Mouse (Mus musculus) hindbrain, postnatal 0 days (tissue): ENCODE measurements around the gene Cdkl4. TPM values are rescaled to one million over a fixed set of nuclear protein-coding genes. Genes with fewer than 3 reads are reported as not detected.

Source experiments
- ATAC-seq: fragments of 200-750 bp; cut with Nextera tagmentation; 2 replicates; pipeline ENCODE4 v1.8.0; 2017; ENCODE audit warnings: mild to moderate bottlenecking, moderate TSS enrichment, moderate library complexity
- DNase-seq: peaks from one replicate; pipeline ENCODE4 v3.0.0-alpha.2; 2015; ENCODE audit warnings: low spot score
- H3K27ac ChIP-seq: fragments of 300-500 bp; sonication (generic); 2 replicates; pipeline ENCODE4 v1.5.1; 2014; ENCODE audit warnings: mild to moderate bottlenecking
- H3K27me3 ChIP-seq: fragments of 300-500 bp; sonication (generic); 2 replicates; pipeline ENCODE4 v1.6.1; 2014; ENCODE audit warnings: low read length, mixed read lengths; ENCODE audit not compliant: insufficient read depth
- H3K36me3 ChIP-seq: fragments of 300-500 bp; sonication (generic); 2 replicates; pipeline ENCODE4 v1.6.1; 2014; ENCODE audit warnings: low read length, mixed read lengths; ENCODE audit not compliant: insufficient read depth
- H3K4me1 ChIP-seq: fragments of 300-500 bp; sonication (generic); 2 replicates; pipeline ENCODE4 v1.6.1; 2014; ENCODE audit warnings: antibody characterized with exemption, low read length, mixed read lengths; ENCODE audit not compliant: insufficient read depth
- H3K4me2 ChIP-seq: fragments of 300-500 bp; sonication (generic); 2 replicates; pipeline ENCODE4 v1.6.1; 2014; ENCODE audit warnings: low read depth, mild to moderate bottlenecking, low read length, moderate library complexity, mixed read lengths
- H3K4me3 ChIP-seq: fragments of 300-500 bp; sonication (generic); 2 replicates; pipeline ENCODE4 v1.5.1; 2014; ENCODE audit warnings: low read length
- H3K9ac ChIP-seq: fragments of 300-500 bp; sonication (generic); replicated peaks from 2 replicates; pipeline ENCODE4 v1.6.1; 2014; ENCODE audit warnings: mild to moderate bottlenecking, low read length, moderate library complexity, mixed read lengths
- H3K9me3 ChIP-seq: fragments of 300-500 bp; sonication (generic); 2 replicates; pipeline ENCODE4 v1.6.1; 2016; ENCODE audit warnings: low read length, mixed read lengths
- CTCF ChIP-seq: IDR thresholded peaks from 2 replicates; pipeline ENCODE4 v1.5.1; 2016; ENCODE audit warnings: antibody characterized with exemption, control low read depth, low read depth
- WGBS: fragments of 180-500 bp; shearing (Covaris S2); extraction: QIAGEN DNeasy Blood & Tissue Kit; methylation state at CpG from one replicate; pipeline ENCODE4 v1.1.7; 2014; 5-methylcytosine and 5-hydroxymethylcytosine counted together
- polyA plus RNA-seq: library from polyadenylated mRNA; unstranded; fragments of >200 nt; fragmentation: Nextera tagmentation; extraction: Ambion mirVana; gene quantifications from 2 replicates; pipeline ENCODE4 v1.2.1, GENCODE M21; 2015
- total RNA-seq: library from RNA; depleted of rRNA; stranded (reverse); fragments of >200 nt; gene quantifications from 2 replicates; pipeline ENCODE4 v1.2.3, GENCODE M21; 2014

The Cdkl4 gene
- total and polyA plus RNA-seq, 2 experiments from 2014 or later: 5.5 to 8.4 TPM

- Histone ChIP-seq H3K27ac (no peak overlapping the region), H3K4me3 (no peak overlapping the region), H3K9ac (no peak overlapping the region), H3K27me3 (no peaks in the 10 kb centered on the region), H3K4me2 (no peak overlapping the region), H3K4me1 (no peaks in the 10 kb centered on the region), H3K9me3 (no peaks in the 10 kb centered on the region), H3K36me3 (no peaks in the 10 kb centered on the region)
- TF ChIP-seq CTCF: no peak
- ATAC-seq (no peak), DNase-seq (no peak)
- 73% methylated on average over 11 of the region's 11 CpGs for WGBS
Observed at GRCm38 (mm10) chr17:80498600-80499268, 78.9 kb downstream of the Cdkl4 start.

GRCm38 (mm10) chr17:80497183-80497601, 80.4 kb downstream of the Cdkl4 start:
- ATAC-seq: no peak
- Histone ChIP-seq H3K9me3 (no peaks in the 10 kb centered on the region), H3K4me3 (no peak overlapping the region), H3K36me3 (no peaks in the 10 kb centered on the region), H3K9ac (no peak overlapping the region), H3K4me1 (no peaks in the 10 kb centered on the region), H3K27me3 (no peaks in the 10 kb centered on the region), H3K4me2 (no peak overlapping the region), H3K27ac (no peak overlapping the region)
- WGBS: 36% methylated on average over 9 of the region's 9 CpGs
- no peak for DNase-seq
- no peak for TF ChIP-seq CTCF

GRCm38 (mm10) chr17:80496607-80497170, 80.9 kb downstream of the Cdkl4 start:
- H3K27me3 ChIP-seq: no peaks in the 10 kb centered on the region
- DNase-seq: no peak
- WGBS: 92% methylated on average over 8 of the region's 8 CpGs
- H3K9ac ChIP-seq: no peak overlapping the region
- no peak overlapping the region for H3K4me2 ChIP-seq
- no peak overlapping the region for H3K27ac ChIP-seq
- H3K4me3 ChIP-seq: no peak overlapping the region
- ATAC-seq: no peak
- no peak for TF ChIP-seq CTCF
- H3K36me3 ChIP-seq: no peaks in the 10 kb centered on the region
- H3K4me1 ChIP-seq: no peaks in the 10 kb centered on the region
- H3K9me3 ChIP-seq: no peaks in the 10 kb centered on the region

GRCm38 (mm10) chr17:80496185-80496584, 81.4 kb downstream of the Cdkl4 start:
- Histone ChIP-seq H3K4me1 (no peaks in the 10 kb centered on the region), H3K27ac (no peak overlapping the region), H3K9me3 (no peaks in the 10 kb centered on the region), H3K27me3 (no peaks in the 10 kb centered on the region), H3K36me3 (no peaks in the 10 kb centered on the region), H3K4me3 (no peak overlapping the region), H3K4me2 (no peak overlapping the region), H3K9ac (no peak overlapping the region)
- ATAC-seq (no peak), DNase-seq (no peak)
- TF ChIP-seq CTCF: no peak
- WGBS: 78% methylated on average over 6 of the region's 6 CpGs

GRCm38 (mm10) chr17:80493891-80494290, 83.7 kb downstream of the Cdkl4 start:
- WGBS: 86% methylated on average over 1 of the region's 1 CpGs
- no peak for TF ChIP-seq CTCF
- Histone ChIP-seq H3K27me3 (no peaks in the 10 kb centered on the region), H3K4me3 (no peak overlapping the region), H3K4me1 (no peaks in the 10 kb centered on the region), H3K9me3 (no peaks in the 10 kb centered on the region), H3K9ac (no peak overlapping the region), H3K4me2 (no peak overlapping the region), H3K36me3 (no peaks in the 10 kb centered on the region), H3K27ac (no peak overlapping the region)
- DNase-seq (no peak), ATAC-seq (no peak)

GRCm38 (mm10) chr17:80492811-80493210, 84.8 kb downstream of the Cdkl4 start:
- Histone ChIP-seq H3K4me3 (no peak overlapping the region), H3K36me3 (no peaks in the 10 kb centered on the region), H3K27ac (no peak overlapping the region), H3K4me1 (no peaks in the 10 kb centered on the region), H3K4me2 (no peak overlapping the region), H3K27me3 (no peaks in the 10 kb centered on the region), H3K9me3 (no peaks in the 10 kb centered on the region), H3K9ac (no peak overlapping the region)
- TF ChIP-seq CTCF: no peak
- DNase-seq (no peak), ATAC-seq (no peak)
- WGBS: 97% methylated on average over 4 of the region's 4 CpGs

- 93% methylated on average over 4 of the region's 4 CpGs for WGBS
- Histone ChIP-seq H3K4me1 (no peaks in the 10 kb centered on the region), H3K27me3 (no peaks in the 10 kb centered on the region), H3K9ac (no peak overlapping the region), H3K4me2 (no peak overlapping the region), H3K27ac (no peak overlapping the region), H3K36me3 (no peaks in the 10 kb centered on the region), H3K9me3 (no peaks in the 10 kb centered on the region), H3K4me3 (no peak overlapping the region)
- ATAC-seq (no peak), DNase-seq (no peak)
- TF ChIP-seq CTCF: no peak
Observed at GRCm38 (mm10) chr17:80492274-80492673, 85.3 kb downstream of the Cdkl4 start.
